Mouse (Mus musculus) lung, postnatal 10 days (tissue): Measurements from ENCODE around the gene Poc1b.
"Not testable (repeated sequence)": the region's sequence is repeated elsewhere in the genome, so short reads cannot be mapped to it uniquely, and the experiment has no call there.

Experiments used
- DNase-seq: peaks from one replicate; pipeline ENCODE4 v3.0.0; 2021

The Poc1b gene

DNA sequence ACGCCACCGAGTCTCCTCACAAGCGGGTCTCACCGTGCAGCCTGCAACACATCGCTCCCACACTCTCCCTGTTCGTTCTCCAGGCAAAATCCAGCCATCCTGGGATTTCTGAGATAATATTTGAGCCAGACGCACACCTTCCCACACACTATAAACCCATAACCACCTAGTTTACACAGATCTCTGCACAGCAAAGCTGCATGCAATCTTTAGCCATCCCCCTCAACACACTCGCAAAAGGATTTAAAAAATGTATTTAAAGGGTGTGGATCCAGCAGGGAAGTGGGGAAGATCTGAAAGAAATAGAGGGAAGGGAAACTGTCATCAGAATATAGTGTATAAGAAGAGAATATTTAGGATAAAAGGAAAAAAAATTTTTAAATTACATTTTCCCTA, 9.4 kb downstream of the Poc1b start:
- DNase-seq = no peak

DNA sequence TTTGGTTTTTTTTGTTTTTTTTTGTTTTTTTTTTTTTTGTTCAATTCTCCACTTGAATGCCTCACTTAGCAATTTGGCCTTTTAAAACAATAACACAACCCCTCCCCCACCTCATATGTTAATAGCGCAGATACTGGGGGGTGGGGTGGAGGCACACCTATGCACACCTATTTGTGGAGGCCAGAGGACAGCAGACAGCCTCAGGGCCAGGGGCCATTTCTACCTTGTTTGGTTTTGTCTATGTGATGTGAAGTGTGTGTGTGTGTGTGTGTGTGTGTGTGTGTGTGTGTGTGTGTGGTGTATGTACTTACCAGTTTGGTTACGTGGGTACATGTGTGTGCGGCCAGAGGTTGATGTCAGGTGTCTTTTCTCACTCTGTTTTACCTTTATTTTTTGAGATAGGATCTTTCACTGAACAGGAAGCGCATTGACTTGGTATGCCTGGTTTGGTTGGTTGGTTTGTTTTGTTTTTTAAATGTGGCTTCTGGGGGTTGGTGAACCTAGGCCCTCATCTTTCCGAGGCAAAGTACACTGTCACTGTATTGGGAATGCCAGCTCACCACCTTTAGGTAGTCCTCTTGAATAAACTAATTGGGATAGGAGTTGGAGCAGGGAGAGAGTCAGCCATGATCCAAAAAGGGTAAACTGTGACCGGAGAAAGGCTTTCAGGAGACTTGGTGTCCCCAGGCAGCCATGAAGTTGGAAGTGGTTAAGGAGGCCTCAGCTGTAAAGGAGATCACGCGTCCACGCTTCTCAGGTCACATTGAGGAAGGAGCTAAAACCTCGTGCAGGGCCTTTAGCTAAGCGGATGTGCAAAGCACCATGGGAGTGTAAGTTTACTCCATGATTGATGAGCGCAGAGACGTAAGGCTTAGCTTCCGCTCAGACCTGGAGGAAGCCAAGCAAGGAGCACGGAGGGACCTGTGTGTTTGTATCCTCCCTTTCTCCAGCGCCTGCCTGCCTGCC, 10.1 kb downstream of the Poc1b start:
- no peak for DNase-seq

DNA sequence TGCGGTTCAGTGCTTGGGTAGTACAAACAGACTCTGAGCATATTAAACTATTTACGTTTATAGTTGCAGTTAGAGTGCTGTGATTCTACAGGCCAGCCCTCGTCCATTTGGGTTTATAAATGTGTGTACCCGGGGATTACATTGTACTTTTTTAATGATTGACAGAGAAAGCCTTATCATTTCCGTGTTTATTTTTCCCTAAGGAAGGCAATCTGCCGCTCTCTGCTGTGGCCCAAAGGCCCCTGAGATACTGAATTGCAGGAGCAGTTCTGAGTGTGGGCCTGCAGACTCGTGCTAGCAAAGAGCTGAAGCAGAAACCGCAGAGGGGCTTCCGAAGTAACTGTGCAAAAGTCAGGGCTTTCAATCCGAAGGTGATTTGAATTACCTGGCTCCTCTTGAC, 11.0 kb downstream of the Poc1b start:
- DNase-seq = no peak

DNA sequence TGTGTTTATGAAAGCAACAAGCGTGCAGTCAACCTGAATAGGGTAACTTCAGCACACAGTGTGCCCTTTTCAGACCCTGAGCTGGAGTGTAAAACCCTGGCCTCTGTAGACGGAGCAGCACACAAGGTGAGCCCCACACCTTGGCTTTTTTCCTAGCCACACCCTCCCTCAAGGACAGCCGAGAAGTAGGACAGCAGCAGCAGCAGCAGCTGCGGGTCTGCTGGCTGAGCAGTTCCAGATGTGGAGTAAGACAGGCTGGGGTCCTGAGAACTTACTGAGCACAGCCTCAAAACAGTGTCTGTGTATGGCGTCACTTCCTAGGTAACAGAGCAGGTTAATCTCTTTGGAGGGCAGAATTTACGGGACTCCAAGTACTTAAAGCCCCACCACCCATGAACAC, 11.9 kb downstream of the Poc1b start:
- DNase-seq = no peak

DNA sequence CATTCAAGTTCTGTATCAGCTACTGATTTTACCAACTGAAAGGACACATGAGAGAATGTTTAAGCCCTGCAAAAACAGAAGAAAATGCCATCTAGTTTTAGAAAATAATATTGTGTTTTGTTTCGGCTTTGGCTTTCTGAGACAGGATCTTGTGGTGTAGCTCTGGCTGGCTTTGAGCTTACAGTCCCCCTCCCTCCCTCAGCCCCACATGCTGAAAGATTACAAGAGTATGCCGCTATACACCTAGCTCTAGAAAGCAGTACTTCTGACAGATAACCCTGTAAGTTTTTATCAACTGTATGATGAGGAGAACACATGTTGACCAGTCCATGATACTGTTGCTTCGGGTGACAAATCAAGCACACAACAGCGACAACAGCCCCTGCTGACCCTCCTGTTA, 12.6 kb downstream of the Poc1b start:
- DNase-seq = no peak

DNA sequence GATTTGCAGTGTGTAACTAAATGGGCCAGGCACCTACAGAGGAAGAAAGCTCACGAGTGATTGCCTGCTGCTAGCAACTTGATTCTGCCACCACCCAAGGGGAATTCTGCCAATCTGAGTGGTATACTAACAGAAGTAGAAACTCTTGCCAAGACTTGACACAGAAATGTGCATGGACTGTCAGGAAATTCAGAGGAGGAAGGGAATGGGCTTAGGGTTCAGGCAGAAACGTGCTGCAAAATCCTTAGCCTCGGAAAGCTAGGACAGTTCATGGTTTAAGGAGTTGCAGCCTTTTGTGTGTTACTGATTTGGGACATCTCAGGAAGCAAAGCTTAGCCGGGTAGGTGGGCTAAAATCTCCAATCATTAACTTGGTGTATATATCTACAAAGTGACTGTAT, 19.4 kb downstream of the Poc1b start, which contains the start of gene Phxr2:
Phxr2 (minus strand) TSS at position 101 of the 400 bp plus-strand sequence.
- no peak for DNase-seq

DNA sequence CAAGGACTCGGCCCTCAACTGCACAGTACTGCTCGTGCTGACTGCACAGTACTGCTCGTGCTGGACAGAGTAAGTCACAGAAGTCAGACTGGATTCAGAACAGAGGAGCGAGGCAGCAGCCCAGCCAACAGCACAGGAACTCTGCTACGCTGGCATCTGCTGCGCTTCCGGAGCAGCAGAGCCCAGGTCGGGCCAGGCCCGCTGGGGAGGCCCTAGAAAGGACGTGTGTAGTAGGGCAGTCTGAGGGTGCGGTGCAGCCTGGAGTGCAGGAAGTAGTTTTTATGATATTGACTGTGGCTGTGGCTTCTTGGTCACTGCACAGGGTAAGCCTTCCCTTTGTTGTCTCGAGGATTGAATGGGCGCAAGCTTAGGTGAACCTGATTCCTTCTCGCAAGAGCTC, 20.1 kb downstream of the Poc1b start:
- no peak for DNase-seq

DNA sequence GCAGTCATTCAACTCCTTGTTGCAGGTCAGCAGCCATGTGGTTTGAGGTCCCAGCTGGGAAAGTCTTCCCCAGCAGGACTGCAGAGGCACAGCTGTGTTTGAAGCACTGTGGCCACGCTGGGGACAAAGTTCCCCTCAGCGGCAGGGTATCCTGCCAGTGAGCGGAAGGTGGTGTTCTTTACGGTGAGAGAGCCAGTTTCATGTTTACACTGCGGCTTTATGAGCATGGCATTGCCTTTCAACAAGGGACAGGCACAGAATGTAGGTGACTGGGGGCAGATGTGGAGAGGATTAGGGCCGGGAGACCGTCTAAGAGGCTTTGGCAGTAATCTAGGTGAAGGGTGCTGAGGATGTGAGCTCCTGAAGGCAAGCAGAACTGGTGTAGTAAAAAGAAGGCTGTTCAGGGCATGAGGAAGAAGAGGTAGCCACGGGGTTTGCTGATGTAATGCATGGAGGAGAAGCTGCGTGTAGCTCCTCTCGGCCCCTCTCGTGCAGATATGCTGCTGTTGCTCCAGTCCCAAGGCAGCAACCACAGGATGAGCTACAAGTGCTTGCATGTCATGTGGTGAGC, 20.9 kb downstream of the Poc1b start:
- DNase-seq = no peak

DNA sequence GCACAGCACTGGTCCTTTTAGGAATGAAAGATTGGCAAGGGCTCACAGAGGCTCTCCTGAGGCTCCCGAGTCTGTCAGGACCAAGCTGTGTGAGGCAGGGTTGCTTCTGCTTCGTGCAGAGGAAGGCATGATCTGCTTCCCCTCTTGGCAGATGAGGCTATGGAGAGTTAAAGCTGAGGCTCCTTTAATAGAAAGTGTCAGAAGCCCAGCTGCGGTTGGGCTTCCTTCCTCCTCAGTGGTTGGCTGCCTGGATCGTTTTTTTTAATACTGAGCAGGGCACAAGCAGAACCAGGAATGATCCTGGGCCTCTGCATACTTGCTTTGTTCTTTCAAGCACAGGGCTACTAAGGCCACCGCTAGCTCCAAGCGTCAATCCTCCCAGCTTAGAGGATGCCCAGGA, 23.8 kb downstream of the Poc1b start:
- peak; percentile 51 for DNase-seq

DNA sequence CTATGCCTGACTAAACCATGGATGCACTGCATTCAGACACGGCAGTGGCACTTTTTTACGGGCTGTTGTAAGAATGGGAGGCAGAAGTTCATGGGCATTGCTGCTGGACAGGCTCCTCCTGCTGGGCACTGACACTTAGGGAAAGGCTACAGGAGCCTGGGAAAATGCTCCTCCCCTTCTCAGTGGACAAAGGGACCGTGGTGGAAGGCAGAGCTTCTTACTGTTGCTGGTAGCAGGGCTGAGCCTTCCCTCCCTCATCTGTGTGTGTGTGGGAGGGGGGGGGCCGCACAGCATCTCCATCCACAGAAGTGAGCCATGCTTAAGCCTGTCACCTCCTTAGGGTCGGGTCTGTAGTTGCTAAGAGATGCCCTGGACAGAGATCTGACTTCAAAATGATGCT, 24.5 kb downstream of the Poc1b start:
- DNase-seq = peak; percentile 30

DNA sequence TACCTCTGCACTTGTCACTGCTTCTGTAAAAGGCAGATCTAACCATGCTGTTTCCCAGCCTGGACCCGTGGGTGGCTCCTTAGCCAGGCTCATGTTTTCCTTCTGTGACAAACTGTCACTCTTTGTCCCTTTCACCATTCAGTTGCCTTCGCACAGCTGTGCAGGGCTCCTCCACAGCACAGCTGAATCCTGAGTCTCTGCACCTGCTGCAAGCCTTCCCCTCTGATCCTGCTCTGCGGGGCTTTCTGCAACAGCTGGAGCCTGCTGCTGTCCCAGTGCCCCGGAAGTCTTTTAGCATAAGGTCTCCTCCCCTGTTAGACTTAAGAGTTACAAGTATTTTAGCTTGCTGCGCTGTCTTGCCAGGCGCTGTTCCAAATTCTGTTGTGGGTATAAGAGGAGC, 25.4 kb downstream of the Poc1b start:
- DNase-seq = peak; percentile 73

DNA sequence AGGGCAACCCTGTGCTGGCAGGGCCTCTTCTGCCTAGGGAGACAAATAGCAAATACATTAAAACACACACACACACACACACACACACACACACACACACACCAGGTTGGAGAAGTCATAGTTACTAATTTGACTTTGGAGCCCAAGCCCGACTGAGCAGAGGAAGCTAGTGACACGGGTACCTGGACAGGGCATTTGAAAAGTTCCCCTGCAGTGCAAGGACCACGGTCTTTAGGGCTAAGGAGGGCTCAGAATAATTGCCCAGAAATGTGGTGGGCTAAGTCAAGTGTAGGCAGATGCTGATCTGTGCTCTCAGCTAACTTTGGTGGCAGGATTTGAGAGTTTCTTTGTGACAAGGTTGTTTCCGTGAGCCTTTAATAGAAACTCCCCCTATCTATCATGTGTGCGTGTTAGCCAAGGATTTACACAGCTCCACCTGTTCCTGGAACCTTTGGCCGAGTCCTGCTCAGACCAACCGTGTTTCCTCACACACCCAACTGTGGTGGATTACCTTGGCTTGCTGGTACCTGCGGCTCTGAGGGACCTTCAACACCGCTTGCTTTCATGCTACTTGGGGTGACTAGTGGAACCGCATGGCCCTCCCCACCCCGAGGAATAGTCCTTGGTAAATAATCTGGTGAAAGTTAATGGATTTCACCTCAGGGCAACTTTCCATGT, 25.9 kb downstream of the Poc1b start:
- DNase-seq = no peak

DNA sequence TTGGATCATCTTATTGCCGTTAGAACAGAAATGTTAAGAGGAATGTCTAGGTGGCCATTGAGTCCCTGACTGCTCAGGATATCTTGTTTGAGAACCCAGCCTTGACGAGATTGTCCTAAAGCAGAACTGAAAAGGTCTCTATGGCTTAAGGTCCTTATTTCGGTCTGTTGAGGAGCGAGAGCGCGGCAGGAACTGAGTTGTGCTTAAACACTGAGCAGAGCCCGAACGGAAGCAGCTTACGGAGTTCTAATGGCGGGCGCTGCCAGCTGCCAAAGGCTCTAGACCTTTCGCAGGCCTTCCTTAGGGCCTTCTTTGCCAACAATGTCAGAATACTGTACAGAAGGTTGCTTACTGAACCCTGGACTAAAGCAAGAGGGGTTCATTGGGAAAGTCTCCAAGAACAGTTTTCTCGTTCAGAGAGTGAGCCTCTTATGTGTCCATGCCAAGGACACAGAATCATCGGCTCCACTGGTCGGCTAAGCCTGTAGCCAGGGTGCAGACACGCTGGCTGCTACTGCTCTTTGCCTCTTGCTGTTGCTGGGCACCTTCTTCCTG, 26.6 kb downstream of the Poc1b start:
- no peak for DNase-seq

DNA sequence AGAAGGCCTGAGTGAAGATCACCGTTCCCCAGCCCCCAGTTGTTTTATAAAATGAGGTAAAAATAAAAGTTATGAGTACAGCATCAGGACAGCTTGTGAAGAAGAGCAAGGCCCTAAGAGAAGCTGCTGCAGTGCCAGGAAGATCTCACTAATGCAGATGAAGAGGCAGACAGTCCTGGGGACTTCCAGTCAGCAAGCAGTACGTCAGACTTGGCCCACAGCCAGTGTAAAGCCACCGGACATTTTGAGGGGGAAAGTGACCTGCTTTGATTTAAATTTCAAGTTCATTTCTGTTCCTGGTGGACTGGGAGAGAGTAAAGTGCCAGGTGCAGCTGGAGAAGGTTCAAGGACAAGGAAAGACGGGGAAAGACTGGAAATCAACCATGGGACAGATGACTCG, 29.5 kb downstream of the Poc1b start:
- peak; percentile 58 for DNase-seq

DNA sequence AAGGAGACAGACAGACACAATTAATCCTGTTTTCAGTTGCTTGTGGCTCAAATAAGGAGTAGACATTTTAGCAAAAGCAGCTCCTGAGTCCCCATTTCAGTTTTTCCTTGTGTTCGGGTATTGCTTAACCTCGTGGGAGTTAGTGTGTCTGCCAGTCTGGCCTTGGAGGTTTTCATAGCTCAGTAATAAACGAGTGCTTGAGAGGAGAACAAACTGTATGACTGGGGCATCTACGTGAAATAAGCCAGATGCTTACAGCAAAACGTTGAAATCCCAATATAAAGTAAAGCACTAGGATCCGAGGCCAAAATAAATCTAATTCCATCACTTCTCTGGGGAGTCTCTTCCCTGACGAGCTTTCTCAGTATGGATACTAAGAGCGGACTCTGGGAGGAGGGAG, 38.8 kb downstream of the Poc1b start:
- DNase-seq = no peak

DNA sequence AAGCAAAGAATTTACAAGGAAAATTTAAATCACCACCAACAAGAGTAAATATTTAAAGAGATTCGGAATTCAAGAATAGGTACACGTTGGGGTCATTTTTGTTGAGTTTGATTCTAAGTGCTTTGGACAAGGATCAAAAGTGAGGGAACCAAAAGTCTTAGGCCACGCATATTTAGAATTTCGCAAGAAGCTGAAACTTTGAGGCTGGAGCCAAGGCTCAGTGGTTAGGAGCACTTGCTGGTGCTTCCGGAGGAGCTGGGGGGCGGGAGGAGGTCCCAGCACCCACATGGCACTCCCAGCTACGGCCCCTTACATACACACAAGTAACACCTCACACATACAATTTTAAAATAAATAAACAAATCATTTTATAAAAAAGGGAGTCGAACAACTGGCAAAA, 39.8 kb downstream of the Poc1b start:
- DNase-seq = no peak

DNA sequence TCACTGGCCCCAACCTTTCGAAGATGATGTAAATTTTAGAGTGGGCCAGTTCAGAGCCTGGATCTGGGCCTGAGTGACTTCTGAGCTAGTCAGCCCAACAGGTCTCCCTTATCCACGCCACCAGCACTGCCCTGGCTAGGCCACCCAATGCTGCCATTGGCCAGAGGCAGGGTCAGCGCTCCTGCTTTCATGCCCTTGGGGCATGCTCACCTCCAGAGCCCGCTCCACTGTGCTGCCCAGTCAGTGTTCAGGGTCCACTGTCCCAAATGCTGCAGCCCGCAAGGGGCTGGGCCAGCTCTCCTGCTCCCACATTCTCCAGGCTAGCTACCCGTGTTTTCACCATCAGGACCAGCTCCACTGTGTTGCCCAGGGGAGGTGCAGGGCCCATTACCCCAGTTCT, 43.2 kb downstream of the Poc1b start:
- DNase-seq = no peak

DNA sequence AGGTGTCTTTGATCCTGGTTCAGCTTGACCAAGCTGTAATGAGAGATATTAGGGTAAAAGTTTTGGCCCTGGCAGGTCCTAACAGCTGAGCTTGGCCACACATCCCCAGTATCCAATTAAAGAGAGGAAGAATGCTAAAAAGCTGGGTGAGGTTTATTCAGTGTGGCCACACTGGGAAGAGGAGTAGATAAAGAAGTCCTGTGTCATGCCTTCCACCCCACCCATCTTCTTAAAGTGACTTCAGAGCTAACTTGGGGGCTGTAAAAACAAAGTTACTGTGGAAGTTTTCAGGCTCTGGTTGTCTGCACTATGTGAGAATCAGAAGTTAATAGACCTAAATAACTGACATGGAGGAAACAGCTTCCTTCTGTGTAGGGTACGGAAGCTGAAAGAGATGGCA, 44.7 kb downstream of the Poc1b start:
- no peak for DNase-seq

DNA sequence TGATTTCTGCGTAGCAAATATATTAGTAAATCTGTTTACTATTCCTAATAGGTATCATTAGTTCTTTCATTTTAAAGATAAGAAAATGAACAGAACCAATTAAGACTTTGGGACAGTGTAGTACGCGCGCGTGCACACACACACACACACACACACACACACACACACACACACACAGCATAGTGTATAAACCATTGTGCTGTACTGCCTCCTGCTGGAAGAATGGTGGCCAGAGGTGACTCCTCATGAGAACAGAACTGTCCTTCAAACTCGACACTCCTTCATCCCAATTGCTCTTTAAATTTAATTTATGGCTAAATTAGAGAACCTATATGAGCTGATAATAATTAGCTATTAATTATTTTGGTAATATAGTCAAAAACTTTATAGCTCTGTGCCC, 45.2 kb downstream of the Poc1b start:
- peak; percentile 73 for DNase-seq

DNA sequence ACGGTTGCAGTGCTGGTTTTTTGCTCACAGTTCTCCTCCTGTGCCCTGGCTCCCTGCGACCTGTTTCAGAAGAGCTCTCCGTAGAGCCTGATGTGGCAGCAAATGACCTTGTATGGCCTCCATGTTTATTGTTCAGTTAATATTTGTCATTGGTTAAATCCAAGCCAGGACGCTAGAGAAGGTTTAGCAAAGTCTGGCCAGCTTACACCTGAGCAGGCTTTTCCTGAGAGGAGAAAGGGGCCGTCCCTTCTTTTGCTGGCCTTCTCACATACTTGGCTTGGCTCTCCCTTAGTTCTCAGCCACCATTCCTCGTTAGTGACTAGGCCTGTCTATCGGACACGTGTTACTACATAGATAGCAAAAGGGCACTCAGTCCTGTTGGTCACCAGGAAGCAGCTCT, 47.8 kb downstream of the Poc1b start:
- no peak for DNase-seq

DNA sequence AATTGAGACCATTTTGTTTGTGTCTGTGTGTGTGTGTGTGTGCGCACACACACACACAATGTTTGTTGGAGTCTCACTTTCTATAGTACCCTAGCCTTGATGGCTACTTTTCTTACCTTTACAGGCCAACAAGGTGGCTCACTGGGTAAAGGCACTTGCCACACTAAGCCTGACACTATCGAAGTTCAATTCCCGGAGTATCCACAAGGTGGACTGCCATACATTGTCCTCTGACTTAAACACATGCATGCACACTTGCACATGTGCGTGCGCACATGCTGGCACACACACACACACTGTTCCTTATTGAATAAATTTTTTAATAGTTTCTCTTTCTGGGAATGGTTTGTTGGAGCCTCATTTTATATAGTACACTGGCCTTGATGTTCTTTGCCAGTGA, 50.0 kb downstream of the Poc1b start:
- no peak for DNase-seq

DNA sequence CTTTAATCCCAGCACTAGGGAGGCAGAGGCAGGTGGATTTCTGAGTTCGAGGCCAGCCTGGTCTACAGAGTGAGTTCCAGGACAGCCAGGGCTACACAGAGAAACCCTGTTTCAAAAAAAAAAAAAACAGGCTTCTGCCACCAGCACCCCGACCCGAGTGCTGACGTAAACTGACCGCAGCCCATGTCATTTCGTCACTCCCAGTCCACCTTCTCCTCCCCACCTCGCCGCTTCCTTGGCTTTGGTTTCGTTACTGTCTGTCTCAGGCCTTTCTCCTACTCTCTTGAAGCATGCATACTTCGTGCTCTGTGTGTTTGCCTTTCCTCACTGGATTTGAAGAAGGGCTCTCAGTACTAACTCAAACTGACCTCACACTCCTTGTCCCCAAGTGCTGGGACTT, 50.9 kb downstream of the Poc1b start:
- DNase-seq = not testable (repeated sequence)

DNA sequence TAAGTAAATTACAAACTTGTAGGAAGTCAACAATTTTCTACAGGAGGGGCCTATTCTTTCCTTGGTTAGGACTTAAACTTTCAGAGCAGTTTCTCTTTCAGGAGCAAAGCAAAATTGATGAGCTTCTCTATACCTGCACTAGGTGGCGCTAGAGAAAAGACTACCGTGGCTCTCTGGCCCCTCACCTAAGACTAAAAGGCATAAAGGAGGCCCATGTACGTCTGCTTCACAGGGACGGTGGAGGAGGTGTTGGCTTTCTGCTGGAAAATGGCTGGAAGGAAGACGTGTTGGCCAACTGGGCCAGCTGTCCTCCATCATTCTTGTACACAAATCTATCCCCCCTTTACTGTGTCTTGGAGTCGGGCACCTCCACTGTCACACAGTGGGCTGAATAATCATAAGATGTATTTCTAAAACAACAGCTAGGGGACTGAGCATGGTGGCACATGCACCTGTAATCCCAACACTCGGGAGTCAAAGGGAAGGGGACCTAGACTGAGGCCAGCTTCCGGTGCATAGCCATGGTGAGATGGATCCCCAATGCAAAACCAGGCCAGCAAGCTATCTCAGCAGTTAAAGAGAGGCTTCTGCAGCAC, 55.2 kb downstream of the Poc1b start:
- DNase-seq = peak; percentile 59
